Mouse (Mus musculus): ENCODE results near the gene Tpr. TPM values are rescaled to one million over a fixed set of nuclear protein-coding genes. Genes with fewer than 3 reads are reported as not detected.

Tpr gene
- polyA plus RNA-seq, 1 experiment = 59.8 TPM

- no peak for DNase-seq
- 77% methylated on average over 3 of the region's 3 CpGs for WGBS
- TF ChIP-seq CTCF (IDR thresholded peaks at IDR 0.05; ENCODE audit: insufficient read depth, low read length) = no peak
- Histone ChIP-seq H3K4me3 (replicated peaks; ENCODE audit: extremely low read depth, low read depth, low read length) (no peak overlapping the region), H3K4me1 (ENCODE audit: control insufficient read depth, insufficient read depth, low read length) (peaks cover 4% of the 10 kb centered on the region; the same call in 1 of the 2 replicates)
These were observed 3.4 kb downstream of the Tpr start for GRCm38 (mm10) chr1:150396001-150396400.

DNA sequence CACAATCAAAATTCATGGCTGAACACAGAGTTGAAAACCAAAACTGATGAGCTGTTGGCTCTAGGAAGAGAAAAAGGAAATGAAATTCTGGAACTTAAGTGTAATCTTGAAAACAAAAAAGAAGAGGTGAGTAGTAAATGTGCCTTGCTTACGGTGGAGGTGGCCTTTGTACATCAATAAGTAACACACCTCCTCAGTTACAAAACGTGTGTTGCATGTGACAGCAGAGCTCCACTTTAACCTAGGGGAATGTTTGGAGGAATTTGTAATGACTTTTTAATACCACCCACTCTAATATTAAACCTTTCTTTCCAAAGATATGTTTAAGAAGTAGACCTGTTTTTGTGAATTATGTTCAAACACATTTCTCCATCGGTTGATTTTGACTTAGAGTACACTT lies 11.3 kb downstream of the Tpr start:
- TF ChIP-seq POLR2A (IDR thresholded peaks at IDR 0.05; ENCODE audit: borderline replicate concordance, extremely low read depth, low read depth, low read length) (no peak), CTCF (IDR thresholded peaks at IDR 0.05; ENCODE audit: insufficient read depth, low read length) (no peak)
- Histone ChIP-seq H3K4me3 (replicated peaks; ENCODE audit: extremely low read depth, low read depth, low read length) (no peak overlapping the region), H3K4me1 (ENCODE audit: control insufficient read depth, insufficient read depth, low read length) (no peaks in the 10 kb centered on the region)
- 88% methylated on average over 3 of the region's 3 CpGs for WGBS
- DNase-seq = no peak

DNA sequence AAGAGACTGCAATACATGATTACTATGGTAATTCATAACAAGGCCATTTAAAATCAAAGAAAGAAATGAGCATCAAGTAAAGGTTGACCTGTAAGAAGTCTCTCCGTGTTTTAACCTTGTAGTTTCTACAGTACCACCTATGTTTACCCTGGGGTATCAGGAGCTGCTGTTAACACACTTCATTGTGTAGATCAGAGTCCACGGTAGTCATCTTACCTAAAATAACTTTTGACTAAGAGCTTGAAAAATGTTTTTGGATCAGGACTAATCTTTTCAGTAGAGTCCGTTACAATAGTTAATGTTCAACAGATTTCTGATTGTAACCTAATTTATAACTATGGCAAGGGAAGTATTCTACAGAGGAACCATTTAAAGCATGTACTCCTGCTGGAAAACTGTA lies 11.9 kb downstream of the Tpr start:
- DNase-seq = no peak
- Histone ChIP-seq H3K4me3 (replicated peaks; ENCODE audit: extremely low read depth, low read depth, low read length) (no peak overlapping the region), H3K4me1 (ENCODE audit: control insufficient read depth, insufficient read depth, low read length) (no peaks in the 10 kb centered on the region)
- 78% methylated on average over 3 of the region's 3 CpGs for WGBS
- TF ChIP-seq CTCF (IDR thresholded peaks at IDR 0.05; ENCODE audit: insufficient read depth, low read length) = no peak
- no peak for TF ChIP-seq POLR2A (IDR thresholded peaks at IDR 0.05; ENCODE audit: borderline replicate concordance, extremely low read depth, low read depth, low read length)

GRCm38 (mm10) chr1:150407285-150407684 lies 14.6 kb downstream of the Tpr start:
- DNase-seq = no peak
- Histone ChIP-seq H3K4me1 (ENCODE audit: control insufficient read depth, insufficient read depth, low read length) (no peaks in the 10 kb centered on the region), H3K4me3 (replicated peaks; ENCODE audit: extremely low read depth, low read depth, low read length) (no peak overlapping the region)
- 77% methylated on average over 9 of the region's 9 CpGs for WGBS
- no peak for TF ChIP-seq CTCF (IDR thresholded peaks at IDR 0.05; ENCODE audit: insufficient read depth, low read length)
- TF ChIP-seq POLR2A (IDR thresholded peaks at IDR 0.05; ENCODE audit: borderline replicate concordance, extremely low read depth, low read depth, low read length) = no peak

DNA sequence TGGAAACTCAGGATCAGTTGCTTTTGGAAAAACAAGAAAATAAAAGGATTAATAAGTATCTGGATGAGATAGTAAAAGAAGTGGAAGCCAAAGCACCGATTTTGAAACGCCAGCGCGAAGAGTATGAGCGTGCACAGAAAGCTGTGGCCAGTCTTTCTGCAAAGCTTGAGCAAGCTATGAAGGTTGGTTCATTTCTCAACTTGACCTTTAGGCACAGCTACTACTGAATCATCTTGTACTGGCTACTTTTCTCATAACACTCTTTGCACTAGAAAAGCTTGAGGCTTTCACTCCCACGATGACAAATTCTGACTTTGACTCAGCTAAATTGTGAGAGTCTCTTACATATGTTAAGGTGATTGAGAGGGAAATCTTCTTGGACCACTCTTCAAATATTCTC lies 17.4 kb downstream of the Tpr start:
- Histone ChIP-seq H3K4me1 (ENCODE audit: control insufficient read depth, insufficient read depth, low read length) (no peaks in the 10 kb centered on the region), H3K4me3 (replicated peaks; ENCODE audit: extremely low read depth, low read depth, low read length) (no peak overlapping the region)
- TF ChIP-seq CTCF (IDR thresholded peaks at IDR 0.05; ENCODE audit: insufficient read depth, low read length) (no peak), POLR2A (IDR thresholded peaks at IDR 0.05; ENCODE audit: borderline replicate concordance, extremely low read depth, low read depth, low read length) (no peak)
- DNase-seq = no peak
- WGBS = 95% methylated on average over 6 of the region's 6 CpGs

DNA sequence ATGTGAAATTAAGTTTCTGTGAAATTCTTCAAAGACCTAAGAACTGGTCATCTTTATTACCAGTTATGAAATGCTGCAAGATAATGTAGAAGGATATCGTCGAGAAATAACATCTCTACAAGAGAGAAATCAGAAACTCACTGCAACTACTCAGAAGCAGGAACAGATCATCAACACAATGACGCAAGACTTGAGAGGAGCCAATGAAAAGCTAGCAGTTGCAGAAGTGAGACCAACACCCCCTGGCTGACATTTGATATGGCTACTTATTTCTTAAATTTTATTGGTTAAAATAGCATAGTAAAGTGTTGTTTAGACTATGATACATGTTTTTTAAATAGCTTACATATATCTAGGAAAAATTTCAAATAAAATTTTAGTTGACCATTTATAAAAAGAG lies 23.4 kb downstream of the Tpr start:
- TF ChIP-seq POLR2A (IDR thresholded peaks at IDR 0.05; ENCODE audit: borderline replicate concordance, extremely low read depth, low read depth, low read length) = no peak
- no peak for TF ChIP-seq CTCF (IDR thresholded peaks at IDR 0.05; ENCODE audit: insufficient read depth, low read length)
- WGBS = 87% methylated on average over 3 of the region's 3 CpGs

DNA sequence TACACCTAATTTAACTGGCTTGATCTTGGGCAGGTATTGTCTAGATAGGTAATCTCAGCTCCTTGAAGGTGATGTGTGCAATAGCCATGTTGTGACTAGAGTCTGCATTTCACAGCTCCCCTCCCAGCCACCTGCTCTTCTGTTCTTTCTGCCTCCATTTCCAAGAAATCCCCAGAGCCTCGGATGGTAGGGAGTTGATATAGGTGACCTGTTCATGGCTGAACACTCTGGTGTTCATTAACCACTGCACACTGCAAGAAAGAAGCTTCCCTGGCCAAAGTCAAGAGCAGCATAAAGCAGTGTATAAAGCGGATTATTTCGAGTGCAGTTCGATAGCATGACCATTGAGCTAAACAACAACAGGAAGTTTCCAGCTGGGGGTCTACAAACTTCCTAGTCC lies 25.8 kb downstream of the Tpr start:
- no peak overlapping the region for H3K4me3 ChIP-seq (replicated peaks; ENCODE audit: extremely low read depth, low read depth, low read length)
- DNase-seq = no peak
- no peaks in the 10 kb centered on the region for H3K4me1 ChIP-seq (ENCODE audit: control insufficient read depth, insufficient read depth, low read length)
- TF ChIP-seq CTCF (IDR thresholded peaks at IDR 0.05; ENCODE audit: insufficient read depth, low read length) (no peak), POLR2A (IDR thresholded peaks at IDR 0.05; ENCODE audit: borderline replicate concordance, extremely low read depth, low read depth, low read length) (no peak)
- WGBS = 95% methylated on average over 4 of the region's 4 CpGs

More for the DNA sequence above, 23.4 kb downstream of the Tpr start:
- Histone ChIP-seq H3K4me1 (ENCODE audit: control insufficient read depth, insufficient read depth, low read length) (no peaks in the 10 kb centered on the region), H3K4me3 (replicated peaks; ENCODE audit: extremely low read depth, low read depth, low read length) (no peak overlapping the region)
- DNase-seq = no peak

- 74% methylated on average over 9 of the region's 9 CpGs for WGBS
- DNase-seq = no peak
- TF ChIP-seq POLR2A (IDR thresholded peaks at IDR 0.05; ENCODE audit: borderline replicate concordance, extremely low read depth, low read depth, low read length) (no peak), CTCF (IDR thresholded peaks at IDR 0.05; ENCODE audit: insufficient read depth, low read length) (no peak)
These were observed 33.0 kb downstream of the Tpr start for GRCm38 (mm10) chr1:150425665-150426064.

DNA sequence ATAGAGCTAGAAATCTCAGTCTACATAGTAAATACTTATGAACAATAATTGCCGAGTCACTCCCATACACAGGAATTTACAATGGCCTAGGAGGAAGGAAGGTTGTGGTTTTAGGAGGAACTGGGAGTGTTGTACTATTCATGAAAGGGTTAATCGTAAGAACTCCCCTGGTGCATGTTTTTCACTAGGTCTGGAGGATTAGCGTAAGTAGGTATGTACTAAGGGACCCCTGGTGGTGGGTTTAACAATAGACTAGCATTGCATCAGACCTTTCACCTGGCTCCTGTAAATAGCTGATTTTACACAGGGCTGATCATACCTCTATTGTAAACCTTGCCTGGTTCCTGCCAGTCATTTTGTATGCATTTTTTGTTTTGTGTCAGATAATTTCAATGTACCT lies 33.6 kb downstream of the Tpr start:
- 72% methylated on average over 3 of the region's 3 CpGs for WGBS
- TF ChIP-seq POLR2A (IDR thresholded peaks at IDR 0.05; ENCODE audit: borderline replicate concordance, extremely low read depth, low read depth, low read length) = no peak
- TF ChIP-seq CTCF (IDR thresholded peaks at IDR 0.05; ENCODE audit: insufficient read depth, low read length) = no peak
- no peak for DNase-seq
- Histone ChIP-seq H3K4me3 (replicated peaks; ENCODE audit: extremely low read depth, low read depth, low read length) (no peak overlapping the region), H3K4me1 (ENCODE audit: control insufficient read depth, insufficient read depth, low read length) (no peaks in the 10 kb centered on the region)

More at GRCm38 (mm10) chr1:150425665-150426064, 33.0 kb downstream of the Tpr start:
- no peak overlapping the region for H3K4me3 ChIP-seq (replicated peaks; ENCODE audit: extremely low read depth, low read depth, low read length)
- H3K4me1 ChIP-seq (ENCODE audit: control insufficient read depth, insufficient read depth, low read length) = no peaks in the 10 kb centered on the region

GRCm38 (mm10) chr1:150438641-150439040 lies 46.0 kb downstream of the Tpr start:
- no peaks in the 10 kb centered on the region for H3K4me1 ChIP-seq (ENCODE audit: control insufficient read depth, insufficient read depth, low read length)
- WGBS = 82% methylated on average over 3 of the region's 3 CpGs

More at GRCm38 (mm10) chr1:150438641-150439040, 46.0 kb downstream of the Tpr start:
- H3K4me3 ChIP-seq (replicated peaks; ENCODE audit: extremely low read depth, low read depth, low read length) = no peak overlapping the region
- TF ChIP-seq CTCF (IDR thresholded peaks at IDR 0.05; ENCODE audit: insufficient read depth, low read length) (no peak), POLR2A (IDR thresholded peaks at IDR 0.05; ENCODE audit: borderline replicate concordance, extremely low read depth, low read depth, low read length) (no peak)
- DNase-seq = no peak

All from lung, adult 2 months (tissue).